In genomic region chr3:30995283-30995898, GRCm38 (mm10) we compare ENCODE assay signal across 8 mouse cellular contexts. TPM values are rescaled to one million over a fixed set of nuclear protein-coding genes. Genes with fewer than 3 reads are reported as not detected.
A peak's percentile ranks its signal among the peaks of the same experiment; 100 is the strongest.
DNase-seq lines count a peak whose midpoint lies in the region; ATAC-seq lines count a peak whose summit lies in the region.

Gene Prkci, plus strand, starts transcription at chr3:30995747.

- no peaks in the 10 kb centered on the region for H3K36me3 ChIP-seq in hindbrain, embryonic 12.5 days

- peak; percentile 97 for DNase-seq in NIH3T3 (ENCODE audit: low read depth)
- peak; percentile 96 to 98 for DNase-seq in cerebellum, postnatal 10 days
- peak; percentile 85 to 92 for DNase-seq in frontal cortex, postnatal 10 days (ENCODE audit: low spot score in 2 of 2)
- peak; percentile 91 to 94 for DNase-seq in layer of hippocampus, postnatal 14 days (ENCODE audit: low spot score in 2 of 2)
- peak; percentile 94 for DNase-seq in lung, postnatal 14 days
- DNase-seq in retina, adult 2 months (ENCODE audit: low read depth, low spot score) = peak; percentile 86
- DNase-seq in thymus, postnatal 36 days = peak; percentile 94 to 95

- WGBS in hindbrain, embryonic 12.5 days = under 1% methylated on average over 49 of the region's 50 CpGs

- H3K4me1 ChIP-seq in hindbrain, embryonic 12.5 days = peaks cover 28% of the 10 kb centered on the region

- H3K4me3 ChIP-seq in hindbrain, embryonic 12.5 days = peak within 1 kb of the TSS; percentile 80

- no peaks in the 10 kb centered on the region for H3K9me3 ChIP-seq in hindbrain, embryonic 12.5 days (replicated peaks)

- no peaks in the 10 kb centered on the region for H3K27me3 ChIP-seq in hindbrain, embryonic 12.5 days

- H3K4me2 ChIP-seq in hindbrain, embryonic 12.5 days (replicated peaks) = peak within 1 kb of the TSS; percentile 80

- peak within 1 kb of the TSS; percentile 82 for H3K9ac ChIP-seq in hindbrain, embryonic 12.5 days

- H3K27ac ChIP-seq in hindbrain, embryonic 12.5 days = peak within 1 kb of the TSS; percentile 85

- ATAC-seq in hindbrain, embryonic 12.5 days (ENCODE audit: low FRiP score) = peak; percentile 99

RNA-seq across cellular contexts. Expression of gene Prkci, which starts in this region (rescaled TPM):
- polyA plus RNA-seq in hindbrain, embryonic 12.5 days (2016; fragmentation: Nextera tagmentation; extraction: Ambion mirVana) = 38.6 and 39.9 TPM in 2 replicates
- 10 to 100 TPM; 56.8 to 59.5 TPM for total RNA-seq in layer of hippocampus, postnatal 14 days (2021)

Comparison
In these comparisons a context has a peak if more than half of its experiments do, and no peak if none do; other contexts are left out.
1. Peak in every context shown above with its lines: DNase-seq, ATAC-seq, H3K4me3 ChIP-seq and H3K27ac ChIP-seq.